Mouse (Mus musculus) lung, embryonic 15.5 days (tissue): Measurements from ENCODE around the gene Kcnj15. TPM values are rescaled to one million over a fixed set of nuclear protein-coding genes. Genes with fewer than 3 reads are reported as not detected.

Experiments
- ATAC-seq: fragments of 200-750 bp; cut with Nextera tagmentation; 2 replicates; pipeline ENCODE4 v1.8.0; 2017; ENCODE audit warnings: moderate number of reproducible peaks, borderline replicate concordance; ENCODE audit not compliant: low FRiP score, low TSS enrichment; ENCODE audit errors: extremely low read depth
- H3K27ac ChIP-seq: fragments of 300-500 bp; sonication (generic); 2 replicates; pipeline ENCODE4 v1.5.1; 2015; ENCODE audit warnings: moderate library complexity, mild to moderate bottlenecking, inconsistent platforms
- H3K27me3 ChIP-seq: fragments of 300-500 bp; sonication (generic); 2 replicates; pipeline ENCODE4 v1.6.1; 2015; ENCODE audit warnings: inconsistent platforms
- H3K36me3 ChIP-seq: fragments of 300-500 bp; sonication (generic); 2 replicates; pipeline ENCODE4 v1.6.1; 2015; ENCODE audit warnings: inconsistent platforms
- H3K4me1 ChIP-seq: fragments of 300-500 bp; sonication (generic); 2 replicates; pipeline ENCODE4 v1.6.1; 2015; ENCODE audit warnings: inconsistent platforms
- H3K4me2 ChIP-seq: fragments of 300-500 bp; sonication (generic); 2 replicates; pipeline ENCODE4 v1.6.1; 2015; ENCODE audit warnings: inconsistent platforms, mild to moderate bottlenecking, moderate library complexity
- H3K4me3 ChIP-seq: fragments of 300-500 bp; sonication (generic); 2 replicates; pipeline ENCODE4 v1.5.1; 2015; ENCODE audit warnings: mild to moderate bottlenecking, inconsistent platforms
- H3K9ac ChIP-seq: fragments of 300-500 bp; sonication (generic); 2 replicates; pipeline ENCODE4 v1.6.1; 2015; ENCODE audit warnings: inconsistent platforms
- H3K9me3 ChIP-seq: fragments of 300-500 bp; sonication (generic); 2 replicates; pipeline ENCODE4 v1.6.1; 2016; ENCODE audit warnings: inconsistent platforms
- WGBS: fragments of 180-500 bp; shearing (Covaris S2); methylation state at CpG from one replicate; pipeline ENCODE4 v1.1.7; 2015; 5-methylcytosine and 5-hydroxymethylcytosine counted together
- polyA plus RNA-seq: library from polyadenylated mRNA; unstranded; fragments of >200 nt; fragmentation: Nextera tagmentation; extraction: Ambion mirVana; gene quantifications from 2 replicates; pipeline ENCODE4 v1.2.1, GENCODE M21; 2015

Kcnj15 gene
- polyA plus RNA-seq, 1 experiment from 2014 or later, result 1.9 TPM

DNA sequence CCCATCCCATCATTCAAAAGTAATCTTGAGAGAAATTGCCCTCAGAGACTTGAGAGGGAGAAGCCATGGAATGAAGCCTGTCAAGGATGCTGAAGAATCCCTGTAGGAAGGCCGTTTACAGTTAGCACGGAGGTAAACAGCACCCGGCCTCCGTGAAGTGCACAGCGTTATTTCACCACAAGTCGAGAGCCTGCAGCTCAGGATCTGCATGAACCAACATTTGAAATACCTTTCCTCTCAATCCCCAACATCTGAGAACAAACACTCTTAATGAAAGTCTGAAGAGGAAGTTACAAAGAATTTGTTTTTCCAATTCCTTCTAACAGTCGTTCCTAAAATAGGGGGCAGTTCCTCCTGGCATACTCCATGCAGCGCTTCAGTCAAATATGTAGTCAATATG, 33.9 kb upstream of the Kcnj15 start:
- no peaks in the 10 kb centered on the region for H3K9me3 ChIP-seq
- H3K36me3 ChIP-seq, result no peaks in the 10 kb centered on the region
- no peak overlapping the region for H3K9ac ChIP-seq
- H3K4me3 ChIP-seq, result no peak overlapping the region
- WGBS, result 52% methylated on average over 8 of the region's 8 CpGs
- H3K27ac ChIP-seq, result peak overlapping the region; percentile 58
- no peak overlapping the region for H3K4me2 ChIP-seq
- no peaks in the 10 kb centered on the region for H3K27me3 ChIP-seq
- no peak for ATAC-seq
- peaks cover 22% of the 10 kb centered on the region for H3K4me1 ChIP-seq

DNA sequence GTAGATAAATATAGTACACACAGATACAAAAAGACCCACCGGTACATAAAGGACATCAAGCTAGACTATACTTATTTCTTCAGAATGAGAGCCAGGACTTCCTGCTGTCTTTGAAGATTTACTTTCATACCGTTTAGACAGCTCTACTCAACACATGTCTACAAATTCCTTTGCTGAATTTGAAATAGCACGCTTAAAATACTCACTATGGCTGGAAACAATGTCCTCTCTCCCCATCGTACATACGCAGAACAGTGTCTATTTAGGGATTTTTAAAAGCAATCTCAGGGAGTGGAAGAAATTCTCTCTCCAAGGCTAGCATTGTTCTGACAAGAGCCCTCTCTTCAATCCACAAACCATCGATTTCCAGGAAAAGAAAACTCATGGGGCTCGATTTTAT, 32.1 kb upstream of the Kcnj15 start:
- 59% methylated on average over 7 of the region's 7 CpGs for WGBS

DNA sequence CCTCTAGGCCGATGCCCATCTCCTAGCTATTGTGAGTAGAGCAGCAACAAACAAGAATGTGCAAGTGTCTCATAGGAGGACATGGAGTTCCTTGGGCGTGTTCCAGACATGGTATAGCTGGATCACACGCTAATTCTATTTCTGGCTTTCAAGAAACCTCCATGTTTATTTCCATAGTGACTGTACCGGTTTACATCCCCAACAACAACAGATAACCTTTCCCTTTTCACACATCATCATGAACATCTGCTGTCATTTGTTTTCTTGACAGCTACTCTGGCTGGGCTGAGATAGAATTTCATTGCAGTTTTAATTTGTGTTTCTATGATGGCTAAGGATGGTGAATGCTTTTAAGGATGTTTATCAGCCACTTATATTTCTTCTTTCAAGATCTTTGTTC, 25.6 kb upstream of the Kcnj15 start:
- Histone ChIP-seq H3K9ac (no peak overlapping the region), H3K36me3 (no peaks in the 10 kb centered on the region), H3K27me3 (no peaks in the 10 kb centered on the region), H3K4me3 (no peak overlapping the region), H3K27ac (no peak overlapping the region), H3K4me1 (peaks cover 8% of the 10 kb centered on the region; the same call in 1 of the 2 replicates), H3K9me3 (no peaks in the 10 kb centered on the region), H3K4me2 (no peak overlapping the region)
- 41% methylated on average over 4 of the region's 4 CpGs for WGBS
- ATAC-seq, result no peak

More for the DNA sequence above, 32.1 kb upstream of the Kcnj15 start:
- no peak overlapping the region for H3K9ac ChIP-seq
- peaks cover 22% of the 10 kb centered on the region for H3K4me1 ChIP-seq
- no peaks in the 10 kb centered on the region for H3K27me3 ChIP-seq
- no peaks in the 10 kb centered on the region for H3K9me3 ChIP-seq
- no peaks in the 10 kb centered on the region for H3K36me3 ChIP-seq
- no peak overlapping the region for H3K27ac ChIP-seq
- no peak overlapping the region for H3K4me3 ChIP-seq
- ATAC-seq, result no peak
- H3K4me2 ChIP-seq, result no peak overlapping the region

DNA sequence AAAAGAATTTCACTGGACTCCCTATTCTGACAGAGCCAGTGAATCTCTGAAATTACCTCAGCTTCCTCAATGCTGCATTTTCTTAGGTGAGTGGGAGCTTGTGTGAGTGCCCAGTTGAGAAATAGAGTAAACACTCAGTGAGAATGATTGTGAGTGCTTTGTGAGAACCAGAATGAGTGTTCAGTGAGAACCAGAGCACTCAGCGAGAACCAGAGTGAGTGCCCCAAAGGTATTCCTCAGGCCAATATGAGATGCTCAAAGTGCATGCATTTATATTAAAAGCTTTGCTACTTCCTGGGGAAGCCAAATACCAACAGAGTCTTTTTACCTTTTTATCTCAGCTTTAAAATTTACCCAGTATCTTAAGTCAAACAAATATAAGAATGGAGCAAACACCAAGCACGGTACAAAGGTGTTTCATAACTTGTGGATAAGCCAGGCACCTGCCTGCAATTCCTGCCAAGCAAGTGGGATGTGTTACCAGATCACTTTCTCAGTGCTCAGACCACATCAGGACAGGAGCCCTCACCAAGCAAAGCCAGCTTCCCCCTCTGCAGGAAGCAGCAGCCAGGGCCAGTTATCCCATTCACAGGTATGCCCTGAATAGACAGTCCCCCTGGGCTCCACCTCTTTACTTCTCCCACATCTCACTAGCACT, 22.3 kb upstream of the Kcnj15 start:
- 55% methylated on average over 2 of the region's 2 CpGs for WGBS
- Histone ChIP-seq H3K9me3 (no peaks in the 10 kb centered on the region), H3K27ac (peak overlapping the region; percentile 71), H3K4me1 (peaks cover 12% of the 10 kb centered on the region; the same call in 1 of the 2 replicates), H3K9ac (no peak overlapping the region), H3K36me3 (no peaks in the 10 kb centered on the region), H3K4me3 (no peak overlapping the region), H3K4me2 (no peak overlapping the region), H3K27me3 (no peaks in the 10 kb centered on the region)
- peak; percentile 41; the same call in 1 of the 2 replicates for ATAC-seq

DNA sequence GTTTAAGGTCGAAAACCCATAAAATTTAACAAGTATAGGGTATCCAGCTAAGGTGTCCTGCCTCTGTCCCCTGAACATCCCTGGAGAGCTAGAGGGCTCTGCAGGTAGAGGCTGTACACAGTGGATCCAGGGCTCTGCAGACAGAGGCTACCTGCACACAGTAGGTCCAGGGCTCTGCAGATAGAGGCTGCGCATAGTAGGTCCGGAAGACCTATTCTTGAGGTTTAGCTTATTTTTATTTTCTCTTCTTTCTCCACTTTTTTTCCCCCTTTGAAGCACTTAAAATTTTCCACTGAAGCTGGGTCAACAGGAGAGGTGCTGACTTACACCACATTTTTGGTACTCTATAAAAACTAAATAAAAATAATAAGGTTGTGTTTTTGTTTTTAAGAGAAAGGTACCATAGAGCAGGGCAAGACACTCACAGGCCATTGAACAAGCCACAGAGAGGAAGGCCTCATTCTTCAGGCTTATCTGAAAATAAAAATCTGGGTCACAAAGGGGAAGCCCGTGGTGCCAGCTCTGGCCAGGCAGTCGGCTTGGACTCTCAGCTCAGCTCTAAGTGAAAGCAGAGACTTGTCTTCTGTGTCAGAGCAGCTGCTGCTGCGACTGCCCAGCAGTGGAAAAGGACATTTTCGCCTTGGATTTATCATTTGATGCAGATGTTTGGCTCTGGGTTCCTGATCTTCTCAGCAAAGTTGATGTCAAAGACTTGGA, 18.0 kb upstream of the Kcnj15 start:
- no peaks in the 10 kb centered on the region for H3K36me3 ChIP-seq
- H3K4me1 ChIP-seq, result peaks cover 20% of the 10 kb centered on the region; the same call in 1 of the 2 replicates
- WGBS, result 62% methylated on average over 7 of the region's 7 CpGs
- no peak overlapping the region for H3K9ac ChIP-seq
- H3K9me3 ChIP-seq, result no peaks in the 10 kb centered on the region
- H3K27me3 ChIP-seq, result no peaks in the 10 kb centered on the region
- H3K4me3 ChIP-seq, result no peak overlapping the region
- ATAC-seq, result no peak
- no peak overlapping the region for H3K27ac ChIP-seq
- no peak overlapping the region for H3K4me2 ChIP-seq

DNA sequence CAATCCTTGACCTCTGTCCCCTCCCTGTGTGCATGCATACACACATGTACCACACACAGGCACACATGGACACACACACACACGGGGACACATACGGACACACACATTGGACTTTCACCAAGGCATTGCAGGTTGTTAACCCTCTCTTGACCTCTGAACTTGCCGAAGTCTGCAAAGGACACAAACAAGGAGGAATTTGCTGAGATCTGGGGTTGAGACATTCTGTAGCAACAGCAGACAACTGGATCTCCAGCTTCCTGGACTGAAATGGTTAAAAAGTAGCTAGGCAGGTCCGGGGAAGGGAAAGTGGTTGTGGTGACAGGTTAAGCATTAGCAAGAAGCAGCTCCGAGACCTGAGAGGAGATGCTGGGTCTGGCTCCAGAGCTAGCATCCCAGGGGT, 16.7 kb upstream of the Kcnj15 start:
- Histone ChIP-seq H3K9me3 (no peaks in the 10 kb centered on the region), H3K36me3 (no peaks in the 10 kb centered on the region), H3K4me3 (no peak overlapping the region), H3K27ac (peak overlapping the region; percentile 65; the same call in 1 of the 2 replicates), H3K4me2 (no peak overlapping the region), H3K4me1 (peaks cover 23% of the 10 kb centered on the region; the same call in 1 of the 2 replicates), H3K27me3 (no peaks in the 10 kb centered on the region), H3K9ac (no peak overlapping the region)
- WGBS, result 38% methylated on average over 5 of the region's 5 CpGs
- no peak for ATAC-seq

DNA sequence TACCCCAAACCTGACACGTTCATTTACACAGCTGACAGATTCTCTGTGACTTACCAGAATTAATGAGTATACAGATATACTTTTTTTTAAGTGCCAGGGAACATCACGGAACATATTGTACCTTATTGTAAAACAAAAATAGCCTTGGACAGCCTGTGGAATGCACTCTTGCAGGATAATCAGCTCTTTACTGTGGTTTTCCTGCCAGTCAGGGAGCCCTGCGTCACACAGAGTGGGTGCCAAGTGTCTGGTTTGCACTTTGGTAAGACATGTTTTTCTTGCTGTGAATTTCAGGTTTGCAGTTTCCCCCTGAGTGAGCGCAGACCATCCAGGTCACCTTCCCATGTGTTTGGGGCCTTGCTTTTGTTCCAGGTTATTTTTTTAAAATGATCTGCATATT, 15.8 kb upstream of the Kcnj15 start:
- Histone ChIP-seq H3K4me3 (no peak overlapping the region), H3K4me2 (no peak overlapping the region), H3K9ac (no peak overlapping the region), H3K9me3 (no peaks in the 10 kb centered on the region), H3K27me3 (no peaks in the 10 kb centered on the region), H3K27ac (peak overlapping the region; percentile 65), H3K36me3 (no peaks in the 10 kb centered on the region), H3K4me1 (peaks cover 23% of the 10 kb centered on the region; the same call in 1 of the 2 replicates)
- WGBS, result 46% methylated on average over 4 of the region's 4 CpGs
- ATAC-seq, result no peak

DNA sequence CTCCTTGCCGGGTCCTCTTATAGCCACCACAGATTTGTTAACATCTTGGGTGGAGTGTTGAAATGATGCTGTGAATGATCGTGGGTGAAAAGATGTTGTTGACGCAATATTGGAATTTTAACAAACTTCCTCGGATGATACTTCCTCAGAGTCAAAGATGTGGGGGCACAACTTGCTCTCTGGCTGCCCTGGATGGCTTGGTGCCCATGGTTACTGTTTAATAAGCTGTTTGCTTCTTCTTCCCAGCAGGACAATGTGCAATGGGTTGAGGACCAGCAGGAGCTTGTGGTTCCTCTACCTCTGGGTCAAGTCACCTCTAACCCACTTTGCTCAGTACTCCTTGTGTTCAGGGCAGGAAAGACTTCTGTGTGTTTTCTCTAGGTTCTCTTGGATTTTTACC, 15.2 kb upstream of the Kcnj15 start:
- H3K4me1 ChIP-seq, result peaks cover 23% of the 10 kb centered on the region; the same call in 1 of the 2 replicates
- WGBS, result 62% methylated on average over 4 of the region's 4 CpGs
- H3K27ac ChIP-seq, result peak overlapping the region; percentile 65
- H3K4me2 ChIP-seq, result no peak overlapping the region
- no peaks in the 10 kb centered on the region for H3K27me3 ChIP-seq
- no peaks in the 10 kb centered on the region for H3K36me3 ChIP-seq
- ATAC-seq, result no peak
- H3K9ac ChIP-seq, result no peak overlapping the region
- H3K4me3 ChIP-seq, result no peak overlapping the region
- no peaks in the 10 kb centered on the region for H3K9me3 ChIP-seq

DNA sequence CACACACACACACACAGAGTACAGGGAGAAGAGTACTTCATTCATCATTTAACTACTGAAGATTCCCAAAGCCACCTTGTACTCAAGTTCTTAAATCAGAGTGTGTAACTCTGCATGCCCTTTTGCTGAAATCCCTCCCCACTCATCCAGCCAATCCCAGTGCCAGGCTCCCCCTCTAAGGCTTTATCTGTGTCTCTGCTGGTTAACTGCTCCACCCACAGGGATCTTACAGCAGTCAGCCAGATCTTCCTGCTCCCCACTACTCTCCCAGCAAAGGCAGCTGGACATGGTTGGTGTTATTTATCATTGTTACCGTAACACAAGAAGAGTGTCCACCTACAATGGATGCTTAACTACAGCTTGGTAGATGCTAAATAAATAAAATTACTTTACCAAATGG, 14.0 kb upstream of the Kcnj15 start:
- ATAC-seq, result no peak
- H3K27ac ChIP-seq, result no peak overlapping the region
- H3K9me3 ChIP-seq, result no peaks in the 10 kb centered on the region
- H3K27me3 ChIP-seq, result no peaks in the 10 kb centered on the region
- H3K9ac ChIP-seq, result no peak overlapping the region
- H3K4me3 ChIP-seq, result no peak overlapping the region
- no peaks in the 10 kb centered on the region for H3K36me3 ChIP-seq
- peaks cover 23% of the 10 kb centered on the region; the same call in 1 of the 2 replicates for H3K4me1 ChIP-seq
- 74% methylated on average over 1 of the region's 1 CpGs for WGBS
- H3K4me2 ChIP-seq, result no peak overlapping the region

DNA sequence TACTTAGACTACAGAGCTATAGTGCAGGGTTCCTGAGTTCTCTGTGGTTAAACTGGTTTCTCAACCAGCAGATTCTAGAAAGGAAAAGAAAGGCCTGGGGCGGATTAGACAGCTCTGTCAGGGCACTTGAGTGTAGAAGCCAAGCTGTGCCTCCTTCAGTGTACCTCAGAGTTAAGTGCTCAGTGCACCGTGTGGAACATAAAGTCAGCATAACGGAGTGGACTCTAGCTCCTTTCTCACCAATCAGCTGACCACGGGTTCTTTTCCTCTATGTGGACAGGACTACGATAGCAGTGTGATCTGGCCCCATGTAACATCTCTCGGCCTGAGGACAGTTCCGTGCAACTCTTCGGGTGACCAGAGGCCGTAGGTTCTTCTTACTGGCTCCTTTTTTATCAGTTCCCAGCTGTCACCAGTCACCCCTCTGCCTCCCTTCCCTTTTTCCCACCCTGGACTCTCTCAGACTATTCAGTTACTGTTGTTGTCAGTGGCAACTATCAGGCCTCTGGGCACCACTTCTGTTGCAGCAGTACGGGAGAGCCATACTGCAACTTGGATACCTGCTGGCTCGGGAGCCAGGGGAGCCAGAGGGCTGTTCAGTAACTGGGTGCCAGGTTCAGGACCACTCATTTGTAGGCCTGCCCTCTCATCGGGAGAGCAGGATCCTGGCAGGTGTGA, 12.6 kb upstream of the Kcnj15 start:
- Histone ChIP-seq H3K9ac (no peak overlapping the region), H3K36me3 (no peaks in the 10 kb centered on the region), H3K9me3 (no peaks in the 10 kb centered on the region), H3K4me3 (no peak overlapping the region), H3K27ac (0 out of 2 replicates have a peak overlapping the region, but pooled peaks have one; percentile 7), H3K27me3 (no peaks in the 10 kb centered on the region), H3K4me2 (no peak overlapping the region), H3K4me1 (peaks cover 19% of the 10 kb centered on the region)
- ATAC-seq, result peak; percentile 30; the same call in 1 of the 2 replicates
- WGBS, result 60% methylated on average over 12 of the region's 12 CpGs

DNA sequence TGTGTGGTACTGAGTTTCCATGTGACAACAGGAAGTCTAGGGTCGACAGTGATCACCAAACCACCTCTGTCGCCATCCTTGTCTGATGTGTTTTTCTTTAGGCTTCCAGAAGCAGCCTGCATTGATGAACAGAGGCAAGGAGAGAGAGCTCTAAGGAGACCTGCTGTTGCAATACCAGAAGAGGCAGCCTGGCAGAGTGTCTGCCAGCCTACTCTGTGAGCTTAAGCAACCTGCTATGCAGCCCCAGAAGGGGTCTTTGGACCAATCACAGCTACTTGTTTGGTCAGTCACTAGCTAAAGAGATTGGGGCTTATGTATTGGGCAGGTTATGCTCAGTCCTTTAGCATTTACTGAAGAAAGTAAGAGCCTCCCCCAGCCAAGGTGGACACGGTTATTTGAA, 11.9 kb upstream of the Kcnj15 start:
- no peaks in the 10 kb centered on the region for H3K36me3 ChIP-seq
- no peak overlapping the region for H3K9ac ChIP-seq
- H3K27me3 ChIP-seq, result no peaks in the 10 kb centered on the region
- WGBS, result 51% methylated on average over 3 of the region's 3 CpGs
- no peak overlapping the region for H3K27ac ChIP-seq
- no peak overlapping the region for H3K4me2 ChIP-seq
- no peaks in the 10 kb centered on the region for H3K9me3 ChIP-seq
- no peak overlapping the region for H3K4me3 ChIP-seq
- no peak for ATAC-seq
- peaks cover 19% of the 10 kb centered on the region for H3K4me1 ChIP-seq

DNA sequence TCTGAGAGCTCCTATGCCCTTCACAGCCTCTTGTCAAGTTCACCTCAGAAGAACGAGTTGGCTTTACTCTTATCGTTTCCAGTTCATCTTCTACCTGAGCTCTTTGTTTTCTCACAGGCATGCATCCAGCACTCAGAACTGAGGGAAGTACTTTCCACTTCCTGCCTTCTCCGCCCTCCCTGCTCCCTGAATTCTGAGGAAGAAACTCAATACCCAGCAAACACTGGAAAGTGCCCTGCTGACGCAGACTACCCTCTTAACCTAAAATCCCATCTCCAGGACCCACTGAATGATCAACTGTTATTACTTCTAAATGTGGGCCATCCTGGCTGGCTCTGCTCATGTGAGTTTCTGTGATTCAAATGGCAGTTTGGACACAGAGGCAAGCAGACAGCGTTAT, 8.7 kb upstream of the Kcnj15 start:
- ATAC-seq, result no peak
- Histone ChIP-seq H3K4me1 (peaks cover 3% of the 10 kb centered on the region; the same call in 1 of the 2 replicates), H3K27me3 (no peaks in the 10 kb centered on the region), H3K4me3 (no peak overlapping the region), H3K36me3 (no peaks in the 10 kb centered on the region), H3K4me2 (no peak overlapping the region), H3K27ac (peak overlapping the region; percentile 1; the same call in 1 of the 2 replicates), H3K9ac (no peak overlapping the region), H3K9me3 (no peaks in the 10 kb centered on the region)
- 56% methylated on average over 5 of the region's 5 CpGs for WGBS
